Mouse (Mus musculus) stomach, embryonic 14.5 days (tissue): ENCODE data around the gene Mgea5. TPM values are rescaled to one million over a fixed set of nuclear protein-coding genes. Genes with fewer than 3 reads are reported as not detected.

Experiments
- ATAC-seq: fragments of 200-750 bp; cut with Nextera tagmentation; 2 replicates; pipeline ENCODE4 v1.8.0; 2017; ENCODE audit warnings: low read depth, moderate TSS enrichment; ENCODE audit not compliant: insufficient number of reproducible peaks, insufficient read depth, low FRiP score
- H3K27ac ChIP-seq: fragments of 300-500 bp; sonication (generic); 2 replicates; pipeline ENCODE4 v1.5.1; 2014; ENCODE audit warnings: mild to moderate bottlenecking, low read length, moderate library complexity, mixed read lengths
- H3K27me3 ChIP-seq: fragments of 300-500 bp; sonication (generic); 2 replicates; pipeline ENCODE4 v1.6.1; 2014; ENCODE audit warnings: low read length, control low read depth, mixed read lengths; ENCODE audit not compliant: control insufficient read depth, insufficient read depth
- H3K36me3 ChIP-seq: fragments of 300-500 bp; sonication (generic); 2 replicates; pipeline ENCODE4 v1.6.1; 2014; ENCODE audit warnings: mild to moderate bottlenecking, control low read depth, low read length, moderate library complexity, mixed read lengths; ENCODE audit not compliant: control insufficient read depth, insufficient read depth
- H3K4me1 ChIP-seq: fragments of 300-500 bp; sonication (generic); 2 replicates; pipeline ENCODE4 v1.6.1; 2014; ENCODE audit warnings: low read length, control low read depth, mixed read lengths; ENCODE audit not compliant: control insufficient read depth, insufficient read depth
- H3K4me2 ChIP-seq: fragments of 300-500 bp; sonication (generic); replicated peaks from 2 replicates; pipeline ENCODE4 v1.6.1; 2014; ENCODE audit warnings: low read depth, low read length, control low read depth
- H3K4me3 ChIP-seq: fragments of 300-500 bp; sonication (generic); 2 replicates; pipeline ENCODE4 v1.5.1; 2014; ENCODE audit warnings: low read depth, low read length, control low read depth
- H3K9ac ChIP-seq: fragments of 300-500 bp; sonication (generic); replicated peaks from 2 replicates; pipeline ENCODE4 v1.6.1; 2014; ENCODE audit warnings: low read depth, mild to moderate bottlenecking, control low read depth, low read length, moderate library complexity, mixed read lengths
- H3K9me3 ChIP-seq: fragments of 300-500 bp; sonication (generic); 2 replicates; pipeline ENCODE4 v1.6.1; 2016; ENCODE audit warnings: low read depth, low read length, control low read depth; ENCODE audit not compliant: control insufficient read depth
- WGBS: fragments of 180-500 bp; shearing (Covaris S2); extraction: QIAGEN DNeasy Blood & Tissue Kit; methylation state at CpG from one replicate; pipeline ENCODE4 v1.1.7; 2014; 5-methylcytosine and 5-hydroxymethylcytosine counted together
- polyA plus RNA-seq: library from polyadenylated mRNA; unstranded; fragments of >200 nt; fragmentation: Nextera tagmentation; extraction: Ambion mirVana; gene quantifications from 2 replicates; pipeline ENCODE4 v1.2.1, GENCODE M21; 2014

Mgea5 gene
- polyA plus RNA-seq, 1 experiment from 2014 or later: 74.8 TPM

- no peaks in the 10 kb centered on the region for H3K36me3 ChIP-seq
- peak within 1 kb of the TSS; percentile 31 for H3K4me3 ChIP-seq
- H3K4me1 ChIP-seq: peaks cover 36% of the 10 kb centered on the region
- peak within 1 kb of the TSS; percentile 30; the same call in 1 of the 2 replicates for H3K27ac ChIP-seq
- no peaks in the 10 kb centered on the region for H3K27me3 ChIP-seq
- H3K4me2 ChIP-seq: peak within 1 kb of the TSS; percentile 64
- no peaks in the 10 kb centered on the region for H3K9me3 ChIP-seq
- 0% methylated on average over 24 of the region's 29 CpGs for WGBS
- H3K9ac ChIP-seq: peak within 1 kb of the TSS; percentile 21; the same call in 1 of the 2 replicates
- ATAC-seq: peak; percentile 57; the same call in 1 of the 2 replicates
Observed at GRCm38 (mm10) chr19:45815831-45816405, 32.3 kb upstream of the Mgea5 start, which contains the start of gene Kcnip2. Gene Kcnip2, minus strand, starts transcription at chr19:45816061.

- Histone ChIP-seq H3K27me3 (no peaks in the 10 kb centered on the region), H3K4me2 (peak overlapping the region; percentile 64), H3K4me1 (peaks cover 36% of the 10 kb centered on the region), H3K9me3 (no peaks in the 10 kb centered on the region), H3K9ac (no peak overlapping the region), H3K27ac (no peak overlapping the region), H3K4me3 (no peak overlapping the region; the same call in 1 of the 2 replicates), H3K36me3 (no peaks in the 10 kb centered on the region)
- 63% methylated on average over 10 of the region's 10 CpGs for WGBS
- no peak for ATAC-seq
Observed at GRCm38 (mm10) chr19:45815170-45815569, 31.5 kb upstream of the Mgea5 start.

GRCm38 (mm10) chr19:45813801-45814200 is 30.2 kb upstream of the Mgea5 start:
- no peak overlapping the region for H3K4me3 ChIP-seq
- WGBS: 9% methylated on average over 12 of the region's 12 CpGs
- no peaks in the 10 kb centered on the region for H3K9me3 ChIP-seq
- H3K27me3 ChIP-seq: no peaks in the 10 kb centered on the region
- H3K27ac ChIP-seq: no peak overlapping the region
- no peak overlapping the region for H3K9ac ChIP-seq
- H3K36me3 ChIP-seq: no peaks in the 10 kb centered on the region
- H3K4me1 ChIP-seq: peaks cover 36% of the 10 kb centered on the region
- H3K4me2 ChIP-seq: no peak overlapping the region
- no peak; the same call in 1 of the 2 replicates for ATAC-seq

- no peaks in the 10 kb centered on the region for H3K36me3 ChIP-seq
- H3K9ac ChIP-seq: no peak overlapping the region
- peaks cover 32% of the 10 kb centered on the region for H3K4me1 ChIP-seq
- no peaks in the 10 kb centered on the region for H3K27me3 ChIP-seq
- no peak overlapping the region for H3K4me2 ChIP-seq
- no peaks in the 10 kb centered on the region for H3K9me3 ChIP-seq
- ATAC-seq: no peak
- H3K27ac ChIP-seq: no peak overlapping the region
- WGBS: 5% methylated on average over 11 of the region's 11 CpGs
- H3K4me3 ChIP-seq: no peak overlapping the region
Observed at GRCm38 (mm10) chr19:45813263-45813662, 29.6 kb upstream of the Mgea5 start.

GRCm38 (mm10) chr19:45812673-45813252 is 29.1 kb upstream of the Mgea5 start:
- no peaks in the 10 kb centered on the region for H3K27me3 ChIP-seq
- no peaks in the 10 kb centered on the region for H3K36me3 ChIP-seq
- no peak for ATAC-seq
- WGBS: 17% methylated on average over 8 of the region's 8 CpGs
- no peak overlapping the region for H3K9ac ChIP-seq
- no peaks in the 10 kb centered on the region for H3K9me3 ChIP-seq
- no peak overlapping the region for H3K4me3 ChIP-seq
- H3K4me1 ChIP-seq: peaks cover 27% of the 10 kb centered on the region
- no peak overlapping the region for H3K27ac ChIP-seq
- peak overlapping the region; percentile 37 for H3K4me2 ChIP-seq

- H3K9ac ChIP-seq: no peak overlapping the region
- H3K27me3 ChIP-seq: no peaks in the 10 kb centered on the region
- H3K4me3 ChIP-seq: no peak overlapping the region
- 3% methylated on average over 16 of the region's 16 CpGs for WGBS
- no peak overlapping the region for H3K27ac ChIP-seq
- H3K36me3 ChIP-seq: no peaks in the 10 kb centered on the region
- peak overlapping the region; percentile 37 for H3K4me2 ChIP-seq
- H3K9me3 ChIP-seq: no peaks in the 10 kb centered on the region
- H3K4me1 ChIP-seq: peaks cover 22% of the 10 kb centered on the region
- peak; percentile 46; the same call in 1 of the 2 replicates for ATAC-seq
Observed at GRCm38 (mm10) chr19:45812115-45812514, 28.5 kb upstream of the Mgea5 start.

GRCm38 (mm10) chr19:45811028-45811674 is 27.5 kb upstream of the Mgea5 start:
- no peak overlapping the region for H3K9ac ChIP-seq
- no peak overlapping the region for H3K4me2 ChIP-seq
- WGBS: 50% methylated on average over 12 of the region's 12 CpGs
- no peaks in the 10 kb centered on the region for H3K36me3 ChIP-seq
- H3K4me1 ChIP-seq: peaks cover 13% of the 10 kb centered on the region; the same call in 1 of the 2 replicates
- no peak overlapping the region for H3K4me3 ChIP-seq
- no peaks in the 10 kb centered on the region for H3K9me3 ChIP-seq
- no peaks in the 10 kb centered on the region for H3K27me3 ChIP-seq
- no peak overlapping the region for H3K27ac ChIP-seq
- ATAC-seq: no peak

GRCm38 (mm10) chr19:45807732-45808131 is 24.1 kb upstream of the Mgea5 start:
- Histone ChIP-seq H3K9me3 (no peaks in the 10 kb centered on the region), H3K27me3 (no peaks in the 10 kb centered on the region), H3K4me1 (peaks cover 7% of the 10 kb centered on the region; the same call in 1 of the 2 replicates), H3K4me2 (no peak overlapping the region), H3K27ac (no peak overlapping the region), H3K36me3 (no peaks in the 10 kb centered on the region), H3K9ac (no peak overlapping the region), H3K4me3 (no peak overlapping the region)
- ATAC-seq: no peak
- 90% methylated on average over 4 of the region's 4 CpGs for WGBS
